Mouse (Mus musculus): Measurements from ENCODE around the gene 1700025G04Rik. TPM values are rescaled to one million over a fixed set of nuclear protein-coding genes. Genes with fewer than 3 reads are reported as not detected.

The 1700025G04Rik gene
- 1.5 and 3.5 TPM in 2 replicates for polyA plus RNA-seq (2012; rRNA removed)

DNA sequence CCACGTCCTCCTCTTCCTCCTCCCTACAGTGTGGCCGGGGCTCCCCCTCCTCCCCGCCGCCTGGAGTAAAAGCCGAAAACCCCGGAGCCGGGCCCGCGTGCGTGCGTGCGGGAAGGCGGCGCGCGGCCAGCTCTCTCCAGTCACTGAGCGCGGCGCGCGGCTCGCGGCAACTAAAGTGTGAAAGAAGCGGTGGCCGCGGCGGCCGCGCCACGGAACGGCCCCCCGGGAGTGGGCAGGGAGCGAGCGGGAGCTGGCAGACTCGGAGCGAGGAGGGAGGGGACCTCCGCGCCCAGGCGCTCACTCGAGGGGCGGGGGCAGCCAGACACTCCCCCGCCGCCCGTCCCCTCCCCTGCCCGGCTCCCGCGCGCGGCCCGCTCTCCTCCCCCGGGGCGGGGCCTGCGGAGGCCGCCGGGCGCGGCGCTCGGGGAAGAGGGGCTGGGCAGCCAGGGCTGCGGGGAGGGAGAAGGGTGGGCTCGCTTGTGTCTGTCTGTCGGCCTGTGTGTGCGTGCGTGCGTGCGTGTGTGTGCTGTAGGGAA, at the start of gene 1700025G04Rik:
Gene 1700025G04Rik (minus strand): TSS at position 108 of the 536 bp plus-strand sequence.
- peak; percentile 32; the same call in 1 of the 2 replicates for TF ChIP-seq POLR2A (IDR thresholded peaks at IDR 0.05; ENCODE audit: borderline replicate concordance, extremely low read depth, low read depth, low read length)
- no peak for TF ChIP-seq CTCF (IDR thresholded peaks at IDR 0.05; ENCODE audit: insufficient read depth, low read length)
- DNase-seq = peak; percentile 77
- 0 out of 2 replicates have a peak, but pooled peaks cover 2% of the 10 kb centered on the region for H3K4me1 ChIP-seq (ENCODE audit: control insufficient read depth, insufficient read depth, low read length)
- 0% methylated on average over 52 of the region's 66 CpGs for WGBS
- H3K4me3 ChIP-seq (replicated peaks; ENCODE audit: extremely low read depth, low read depth, low read length) = peak within 1 kb of the TSS; percentile 94

DNA sequence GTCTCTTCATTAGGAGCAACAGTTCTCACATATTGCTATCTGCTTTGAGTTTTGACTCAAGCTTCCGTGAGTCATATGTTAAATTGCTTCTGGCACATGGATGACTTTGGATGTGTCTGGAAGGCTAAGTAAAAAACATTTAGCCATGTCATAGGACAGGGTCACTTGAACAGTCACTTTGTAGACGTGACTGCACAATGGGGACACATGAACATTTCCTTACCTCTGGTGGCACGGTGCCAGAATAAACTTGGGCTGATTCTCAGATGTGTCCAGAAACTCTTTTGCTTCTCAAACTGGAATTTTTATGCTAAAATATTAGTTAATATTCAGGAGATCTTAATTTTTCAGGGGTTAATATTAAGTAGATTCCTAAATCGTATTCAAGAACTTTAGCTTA, 49.6 kb upstream of the 1700025G04Rik start:
- 60% methylated on average over 4 of the region's 4 CpGs for WGBS
- DNase-seq = no peak
- Histone ChIP-seq H3K4me3 (replicated peaks; ENCODE audit: extremely low read depth, low read depth, low read length) (no peak overlapping the region), H3K4me1 (ENCODE audit: control insufficient read depth, insufficient read depth, low read length) (no peaks in the 10 kb centered on the region)
- no peak for TF ChIP-seq POLR2A (IDR thresholded peaks at IDR 0.05; ENCODE audit: borderline replicate concordance, extremely low read depth, low read depth, low read length)
- TF ChIP-seq CTCF (IDR thresholded peaks at IDR 0.05; ENCODE audit: insufficient read depth, low read length) = no peak

DNA sequence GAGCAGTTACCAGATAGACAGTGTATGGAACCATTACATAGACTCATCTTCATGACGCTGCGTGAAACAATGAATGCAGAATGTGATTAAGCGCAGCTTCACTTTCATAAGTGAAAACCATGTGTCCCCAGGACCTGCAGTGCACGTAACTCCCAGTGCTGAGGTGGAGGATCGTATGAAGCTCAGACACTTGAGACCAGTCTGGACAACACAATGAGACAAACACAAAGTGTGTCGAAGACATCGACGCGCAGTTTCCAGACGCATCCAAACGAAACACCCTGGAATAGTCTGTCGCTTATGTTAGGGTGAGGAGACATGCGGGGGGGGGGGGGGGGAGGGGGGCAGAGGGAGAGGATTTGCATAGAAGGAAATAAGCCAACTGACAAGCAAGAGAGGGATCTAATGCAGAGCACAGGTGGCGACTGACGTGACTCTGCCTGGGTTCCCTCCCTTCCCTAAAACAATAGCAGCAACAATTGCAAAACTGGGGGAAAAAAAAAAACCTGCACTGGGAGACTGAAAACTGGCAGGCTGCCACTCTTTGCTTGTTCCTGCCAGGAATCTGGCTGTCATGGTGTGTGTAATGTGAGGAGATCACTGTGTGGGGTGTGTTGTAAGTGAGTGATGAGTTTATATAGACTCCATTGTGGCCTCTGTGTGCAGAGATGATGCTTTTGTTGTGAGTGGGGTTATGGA, 40.3 kb upstream of the 1700025G04Rik start:
- peaks cover 2% of the 10 kb centered on the region; the same call in 1 of the 2 replicates for H3K4me1 ChIP-seq (ENCODE audit: control insufficient read depth, insufficient read depth, low read length)
- DNase-seq = no peak
- WGBS = 39% methylated on average over 15 of the region's 15 CpGs
- TF ChIP-seq CTCF (IDR thresholded peaks at IDR 0.05; ENCODE audit: insufficient read depth, low read length) (no peak), POLR2A (IDR thresholded peaks at IDR 0.05; ENCODE audit: borderline replicate concordance, extremely low read depth, low read depth, low read length) (no peak)
- H3K4me3 ChIP-seq (replicated peaks; ENCODE audit: extremely low read depth, low read depth, low read length) = no peak overlapping the region

DNA sequence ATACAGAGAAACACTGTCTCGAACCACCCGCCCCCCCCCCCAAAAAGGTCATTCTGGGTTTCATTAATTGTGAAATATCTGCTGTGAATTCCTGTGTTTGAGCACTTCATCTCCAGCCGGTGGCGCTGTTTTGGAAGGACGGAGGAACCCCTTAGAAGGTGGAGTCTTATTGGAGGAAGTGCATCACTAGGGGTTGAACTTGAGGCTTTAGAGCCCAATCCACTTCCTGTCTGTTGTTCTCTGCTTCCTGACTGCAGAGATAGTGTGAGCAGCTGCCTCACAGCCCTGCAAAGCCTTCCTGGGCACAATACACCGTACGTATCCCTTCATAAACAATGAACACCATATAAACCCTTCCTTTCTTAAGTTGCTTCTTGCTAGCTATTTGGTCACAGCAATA, 35.5 kb upstream of the 1700025G04Rik start:
- no peak for DNase-seq
- no peak overlapping the region for H3K4me3 ChIP-seq (replicated peaks; ENCODE audit: extremely low read depth, low read depth, low read length)
- 81% methylated on average over 7 of the region's 7 CpGs for WGBS
- TF ChIP-seq CTCF (IDR thresholded peaks at IDR 0.05; ENCODE audit: insufficient read depth, low read length) = no peak
- no peak for TF ChIP-seq POLR2A (IDR thresholded peaks at IDR 0.05; ENCODE audit: borderline replicate concordance, extremely low read depth, low read depth, low read length)
- H3K4me1 ChIP-seq (ENCODE audit: control insufficient read depth, insufficient read depth, low read length) = peaks cover 2% of the 10 kb centered on the region; the same call in 1 of the 2 replicates

DNA sequence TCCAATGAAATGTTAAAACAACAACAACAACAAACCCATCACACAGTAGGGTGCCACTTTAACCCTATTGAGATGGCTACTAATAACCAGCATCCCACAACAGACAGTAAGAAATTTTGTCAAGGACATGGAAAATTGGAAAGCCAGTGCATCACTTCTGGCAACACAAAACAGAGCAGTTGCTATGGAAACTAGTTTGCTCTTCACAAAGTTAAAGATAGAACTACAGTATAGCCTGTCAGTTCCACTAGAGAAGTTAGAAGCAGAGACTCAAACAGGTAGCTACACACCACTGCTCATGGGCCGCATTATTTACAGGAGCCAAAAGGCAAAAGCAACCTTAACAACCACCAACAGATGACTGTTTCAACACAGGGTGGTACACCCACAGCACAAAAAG, 20.2 kb upstream of the 1700025G04Rik start:
- WGBS = 91% methylated on average over 1 of the region's 1 CpGs
- no peaks in the 10 kb centered on the region for H3K4me1 ChIP-seq (ENCODE audit: control insufficient read depth, insufficient read depth, low read length)
- H3K4me3 ChIP-seq (replicated peaks; ENCODE audit: extremely low read depth, low read depth, low read length) = no peak overlapping the region
- no peak for DNase-seq
- TF ChIP-seq CTCF (IDR thresholded peaks at IDR 0.05; ENCODE audit: insufficient read depth, low read length) (no peak), POLR2A (IDR thresholded peaks at IDR 0.05; ENCODE audit: borderline replicate concordance, extremely low read depth, low read depth, low read length) (no peak)

DNA sequence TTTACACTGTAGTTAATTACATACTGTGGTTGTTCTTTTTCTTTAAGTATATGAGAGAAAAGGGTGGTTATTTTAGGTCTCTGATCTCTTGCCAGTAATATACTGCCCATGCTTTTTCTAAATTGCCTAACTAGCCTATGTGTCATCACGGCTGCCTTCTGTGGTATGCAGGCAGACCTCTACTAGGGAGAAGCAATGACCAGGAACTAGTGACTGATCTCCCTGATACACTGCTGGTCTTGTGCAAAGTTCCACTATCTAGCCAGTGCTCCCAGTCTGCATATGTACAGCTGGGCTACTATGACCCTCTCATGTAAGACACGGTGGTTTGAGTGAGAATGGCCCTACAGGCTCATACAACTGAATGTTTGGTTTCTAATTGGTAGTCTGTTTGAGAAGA, 16.2 kb upstream of the 1700025G04Rik start:
- DNase-seq = no peak
- no peak for TF ChIP-seq CTCF (IDR thresholded peaks at IDR 0.05; ENCODE audit: insufficient read depth, low read length)
- TF ChIP-seq POLR2A (IDR thresholded peaks at IDR 0.05; ENCODE audit: borderline replicate concordance, extremely low read depth, low read depth, low read length) = no peak
- Histone ChIP-seq H3K4me1 (ENCODE audit: control insufficient read depth, insufficient read depth, low read length) (no peaks in the 10 kb centered on the region), H3K4me3 (replicated peaks; ENCODE audit: extremely low read depth, low read depth, low read length) (no peak overlapping the region)
- 87% methylated on average over 2 of the region's 2 CpGs for WGBS

DNA sequence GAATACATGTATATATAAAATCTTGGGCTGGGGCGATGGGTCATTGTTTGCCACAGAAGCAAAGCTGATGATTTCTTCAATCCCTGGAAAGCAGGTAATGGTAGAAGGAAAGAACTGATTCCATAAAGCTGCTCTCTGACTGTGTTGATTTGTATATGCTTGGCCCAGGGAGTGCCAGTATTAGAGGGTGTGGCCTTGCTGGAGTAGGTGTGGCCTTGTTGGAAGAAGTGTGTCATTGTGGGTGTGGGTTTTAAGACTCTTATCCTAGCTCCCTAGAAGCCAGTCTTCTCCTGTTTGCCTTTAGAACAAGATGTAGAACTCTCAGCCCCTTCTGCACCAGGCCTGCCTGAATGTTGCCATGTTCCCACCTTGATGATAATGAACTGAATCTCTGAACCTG, 15.3 kb upstream of the 1700025G04Rik start:
- Histone ChIP-seq H3K4me1 (ENCODE audit: control insufficient read depth, insufficient read depth, low read length) (no peaks in the 10 kb centered on the region), H3K4me3 (replicated peaks; ENCODE audit: extremely low read depth, low read depth, low read length) (no peak overlapping the region)
- no peak for DNase-seq
- TF ChIP-seq POLR2A (IDR thresholded peaks at IDR 0.05; ENCODE audit: borderline replicate concordance, extremely low read depth, low read depth, low read length) (no peak), CTCF (IDR thresholded peaks at IDR 0.05; ENCODE audit: insufficient read depth, low read length) (no peak)
- whole genome bisulfite sequencing = 95% methylated on average over 1 of the region's 1 CpGs

DNA sequence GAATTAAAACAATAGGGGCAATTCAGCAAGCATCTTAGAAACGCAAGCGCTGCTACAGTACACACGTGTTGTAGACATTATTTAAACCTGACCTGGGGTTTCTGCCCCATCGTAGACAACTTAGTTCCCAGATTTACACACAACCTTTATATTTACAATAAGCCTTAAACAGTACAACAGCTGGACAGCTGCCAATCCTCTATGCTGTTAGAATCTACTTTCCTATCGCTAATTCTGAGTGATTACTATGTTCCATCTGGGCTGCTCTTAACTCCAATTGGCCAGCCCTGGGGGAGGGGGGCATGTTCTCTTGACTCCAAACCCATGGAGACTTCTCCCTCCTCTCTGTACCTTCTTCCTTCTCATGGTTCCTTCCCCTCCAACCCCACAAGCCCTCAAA, 11.8 kb upstream of the 1700025G04Rik start:
- no peak for DNase-seq
- Histone ChIP-seq H3K4me1 (ENCODE audit: control insufficient read depth, insufficient read depth, low read length) (no peaks in the 10 kb centered on the region), H3K4me3 (replicated peaks; ENCODE audit: extremely low read depth, low read depth, low read length) (no peak overlapping the region)
- TF ChIP-seq POLR2A (IDR thresholded peaks at IDR 0.05; ENCODE audit: borderline replicate concordance, extremely low read depth, low read depth, low read length) = no peak
- TF ChIP-seq CTCF (IDR thresholded peaks at IDR 0.05; ENCODE audit: insufficient read depth, low read length) = no peak
- 53% methylated on average over 5 of the region's 5 CpGs for WGBS

DNA sequence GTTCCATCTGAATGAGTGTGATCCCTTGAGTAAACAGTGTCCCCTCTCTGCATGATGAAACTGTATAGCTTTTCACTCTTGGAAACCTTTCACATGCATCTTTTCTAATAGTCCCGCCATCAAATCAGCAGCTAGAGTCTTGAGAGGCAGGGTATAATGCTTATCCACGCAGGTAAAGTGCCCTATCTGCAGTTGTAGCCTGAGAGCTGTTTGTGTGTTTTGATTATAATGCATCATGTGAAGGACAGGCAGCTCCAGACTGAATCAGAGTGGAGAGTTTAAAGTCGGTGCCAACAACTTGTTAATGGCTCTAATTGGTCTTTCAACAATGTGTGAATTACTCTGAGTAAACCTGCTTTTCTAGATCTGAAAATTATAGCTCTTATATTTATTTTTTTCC, 6.1 kb upstream of the 1700025G04Rik start:
- no peak for TF ChIP-seq CTCF (IDR thresholded peaks at IDR 0.05; ENCODE audit: insufficient read depth, low read length)
- TF ChIP-seq POLR2A (IDR thresholded peaks at IDR 0.05; ENCODE audit: borderline replicate concordance, extremely low read depth, low read depth, low read length) = no peak
- DNase-seq = no peak
- WGBS = 43% methylated on average over 3 of the region's 3 CpGs

More for the DNA sequence above, 6.1 kb upstream of the 1700025G04Rik start:
- Histone ChIP-seq H3K4me1 (ENCODE audit: control insufficient read depth, insufficient read depth, low read length) (no peaks in the 10 kb centered on the region), H3K4me3 (replicated peaks; ENCODE audit: extremely low read depth, low read depth, low read length) (no peak overlapping the region)
